Mouse (Mus musculus): Measurements from ENCODE around the gene Hist2h4.

GRCm38 (mm10) chr3:96243921-96244572 is 19.1 kb downstream of the Hist2h4 start:
- TF ChIP-seq POLR2A (IDR thresholded peaks at IDR 0.05; ENCODE audit: control insufficient read depth, extremely low read depth, insufficient read depth, low read length, poor library complexity), result no peak
- TF ChIP-seq CTCF (IDR thresholded peaks at IDR 0.05; ENCODE audit: borderline replicate concordance, control insufficient read depth, extremely low read depth, insufficient read depth, low read length, poor library complexity), result no peak

Data from thymus, adult 2 months (tissue).